Mouse (Mus musculus) left cerebral cortex, adult 2 months (tissue): ENCODE data around the gene Olfr9. TPM values are rescaled to one million over a fixed set of nuclear protein-coding genes. Genes with fewer than 3 reads are reported as not detected.
"Not testable (repeated sequence)": the region's sequence is repeated elsewhere in the genome, so short reads cannot be mapped to it uniquely, and the experiment has no call there.

Experiments
- DNase-seq, 2 experiments: peaks; one replicate each; pipeline ENCODE4 v3.0.0; 2021 to 2022; ENCODE audit warnings: low spot score in 2 of 2, mixed read lengths in 1 of 2; ENCODE audit errors: extremely low spot score in 1 of 2
- H3K27ac ChIP-seq: fragments of 200-600 bp; 2 replicates; pipeline ENCODE4 v1.8.1; 2022
- H3K4me3 ChIP-seq: fragments of 200-600 bp; 2 replicates; pipeline ENCODE4 v1.8.1; 2022
- CTCF ChIP-seq: fragments of 200-600 bp; IDR thresholded peaks from 2 replicates; pipeline ENCODE4 v1.8.1; 2022; ENCODE audit warnings: antibody characterized with exemption, mild to moderate bottlenecking, moderate library complexity
- intact Hi-C: fragments of 180-260 bp; cut with DNase I; formaldehyde crosslinking; loops from one replicate; pipeline ENCODE4 v1.15.1; 2025
- total RNA-seq, 2 experiments: library from RNA; stranded (reverse); gene quantifications; 2 replicates each; pipeline ENCODE4 v1.2.3; 2021

The Olfr9 gene
- total RNA-seq, 2 experiments from 2014 or later, result not detected

- Histone ChIP-seq H3K27ac (no peak overlapping the region), H3K4me3 (no peak overlapping the region)
- TF ChIP-seq CTCF, result no peak
- no peak for DNase-seq
- intact Hi-C loops, result no loop called here
Observed at GRCm38 (mm10) chr10:128972841-128973240, 16.4 kb upstream of the Olfr9 start.

GRCm38 (mm10) chr10:128976395-128976794 lies 12.8 kb upstream of the Olfr9 start:
- no peak for TF ChIP-seq CTCF
- no peak for DNase-seq
- Histone ChIP-seq H3K27ac (no peak overlapping the region), H3K4me3 (no peak overlapping the region)
- intact Hi-C loops, result loop anchor here (5.0 kb wide), 4 partner anchors 64 to 244 kb away; no protein-coding TSS in a partner anchor

GRCm38 (mm10) chr10:128977522-128978114 lies 11.6 kb upstream of the Olfr9 start:
- peak; percentile 85 for TF ChIP-seq CTCF
- no peak overlapping the region for H3K27ac ChIP-seq
- H3K4me3 ChIP-seq, result no peak overlapping the region
- intact Hi-C loops, result loop anchor here (5.0 kb wide), 4 partner anchors 65 to 245 kb away; no protein-coding TSS in a partner anchor
- DNase-seq, result peak; percentile 43 to 54

GRCm38 (mm10) chr10:128980644-128981365 lies 8.4 kb upstream of the Olfr9 start:
- H3K4me3 ChIP-seq, result no peak overlapping the region
- no peak overlapping the region for H3K27ac ChIP-seq
- TF ChIP-seq CTCF, result no peak
- intact Hi-C loops, result no loop called here
- no peak for DNase-seq

- H3K4me3 ChIP-seq, DNase-seq, H3K27ac ChIP-seq, intact Hi-C loops: not testable (repeated sequence)
Observed at GRCm38 (mm10) chr10:128990129-128990850, 1.1 kb downstream of the Olfr9 start.

- intact Hi-C loops, result no loop called here
- H3K4me3 ChIP-seq, result no peak overlapping the region
- no peak for DNase-seq
- TF ChIP-seq CTCF, result no peak
- no peak overlapping the region for H3K27ac ChIP-seq
Observed at GRCm38 (mm10) chr10:128990994-128991393, 1.8 kb downstream of the Olfr9 start.

- TF ChIP-seq CTCF, result no peak
- no peak for DNase-seq
- Histone ChIP-seq H3K27ac (no peak overlapping the region), H3K4me3 (no peak overlapping the region)
- intact Hi-C loops, result no loop called here
Observed at GRCm38 (mm10) chr10:128995796-128996195, 6.6 kb downstream of the Olfr9 start.

- H3K27ac ChIP-seq, result no peak overlapping the region
- no peak for TF ChIP-seq CTCF
- H3K4me3 ChIP-seq, result no peak overlapping the region
- no peak for DNase-seq
- intact Hi-C loops, result no loop called here
Observed at GRCm38 (mm10) chr10:128996523-128997040, 7.4 kb downstream of the Olfr9 start.

- no peak for TF ChIP-seq CTCF
- intact Hi-C loops, result no loop called here
- Histone ChIP-seq H3K27ac (no peak overlapping the region), H3K4me3 (no peak overlapping the region)
- DNase-seq, result no peak
Observed at GRCm38 (mm10) chr10:129004032-129004920, 15.0 kb downstream of the Olfr9 start.

- no peak for DNase-seq
- H3K4me3 ChIP-seq, result no peak within 1 kb of the TSS
- intact Hi-C loops, result no loop called here
- no peak within 1 kb of the TSS for H3K27ac ChIP-seq
- TF ChIP-seq CTCF, result no peak
Observed at GRCm38 (mm10) chr10:129010288-129010841, 21.1 kb downstream of the Olfr9 start, which contains the start of gene Olfr763. TSS of gene Olfr763 (plus strand) at chr10:129010791.

GRCm38 (mm10) chr10:129011511-129011910 lies 22.3 kb downstream of the Olfr9 start:
- H3K4me3 ChIP-seq, intact Hi-C loops, H3K27ac ChIP-seq, DNase-seq: not testable (repeated sequence)
